Mouse (Mus musculus) thymus, adult 2 months (tissue): ENCODE data around the gene Gpc5. TPM values are rescaled to one million over a fixed set of nuclear protein-coding genes. Genes with fewer than 3 reads are reported as not detected.

ENCODE experiments used
- DNase-seq: peaks from one replicate; pipeline ENCODE4 v3.0.0; 2021
- H3K27ac ChIP-seq: fragments of 200-500 bp; 2 replicates; pipeline ENCODE4 v1.5.1; 2012; ENCODE audit warnings: low read length, control low read depth; ENCODE audit not compliant: control insufficient read depth, insufficient read depth
- H3K27me3 ChIP-seq: fragments of 200-500 bp; 2 replicates; pipeline ENCODE4 v1.6.1; 2012; ENCODE audit warnings: mild to moderate bottlenecking, low read length, moderate library complexity, mixed read lengths; ENCODE audit not compliant: control insufficient read depth, insufficient read depth
- H3K36me3 ChIP-seq: fragments of 200-500 bp; 2 replicates; pipeline ENCODE4 v1.6.1; 2012; ENCODE audit warnings: mild to moderate bottlenecking, low read length, moderate library complexity; ENCODE audit not compliant: control insufficient read depth, insufficient read depth
- H3K4me1 ChIP-seq: fragments of 200-500 bp; replicated peaks from 2 replicates; pipeline ENCODE4 v1.6.1; 2012; ENCODE audit warnings: low read length; ENCODE audit not compliant: control insufficient read depth, insufficient read depth
- H3K4me3 ChIP-seq: fragments of 200-500 bp; 2 replicates; pipeline ENCODE4 v1.5.1; 2012; ENCODE audit warnings: mild to moderate bottlenecking, low read length, control low read depth, moderate library complexity; ENCODE audit not compliant: control insufficient read depth, insufficient read depth
- CTCF ChIP-seq: fragments of 200-500 bp; IDR thresholded peaks from 2 replicates; pipeline ENCODE4 v1.5.1; 2012; ENCODE audit warnings: mild to moderate bottlenecking, control low read depth, low read length, moderate library complexity, borderline replicate concordance; ENCODE audit not compliant: control insufficient read depth, poor library complexity, insufficient read depth; ENCODE audit errors: extremely low read depth
- POLR2A ChIP-seq: fragments of 200-500 bp; IDR thresholded peaks from 2 replicates; pipeline ENCODE4 v1.6.1; 2012; ENCODE audit warnings: mild to moderate bottlenecking, low read length, control low read depth, moderate library complexity; ENCODE audit not compliant: control insufficient read depth, poor library complexity, insufficient read depth; ENCODE audit errors: extremely low read depth
- whole genome bisulfite sequencing: fragments of 180-500 bp; shearing (Covaris S2); methylation state at CpG from one replicate; pipeline ENCODE4 v1.1.7; 2018; 5-methylcytosine and 5-hydroxymethylcytosine counted together
- polyA plus RNA-seq: library from polyadenylated mRNA; depleted of rRNA; stranded (reverse); fragments of >200 nt; gene quantifications from 2 replicates; pipeline ENCODE4 v1.2.3, GENCODE M21; 2012

The Gpc5 gene
- polyA plus RNA-seq, 1 experiment, result 0.18 TPM

- H3K4me3 ChIP-seq, result no peak overlapping the region
- no peak overlapping the region for H3K27ac ChIP-seq
- H3K36me3 ChIP-seq, result no peaks in the 10 kb centered on the region
- no peak for TF ChIP-seq CTCF
- TF ChIP-seq POLR2A, result no peak
- DNase-seq, result no peak
- peaks cover 6% of the 10 kb centered on the region; the same call in 1 of the 2 replicates for H3K27me3 ChIP-seq
- peaks cover 6% of the 10 kb centered on the region for H3K4me1 ChIP-seq
- 51% methylated on average over 6 of the region's 6 CpGs for WGBS
These were observed 937 bp downstream of the Gpc5 start for GRCm38 (mm10) chr14:115092952-115093351.

GRCm38 (mm10) chr14:115100617-115101299 lies 8.7 kb downstream of the Gpc5 start:
- no peaks in the 10 kb centered on the region for H3K27me3 ChIP-seq
- H3K4me1 ChIP-seq, result no peaks in the 10 kb centered on the region
- no peak overlapping the region for H3K4me3 ChIP-seq
- 92% methylated on average over 9 of the region's 9 CpGs for WGBS
- TF ChIP-seq POLR2A (no peak), CTCF (no peak)
- DNase-seq, result no peak
- no peaks in the 10 kb centered on the region for H3K36me3 ChIP-seq
- no peak overlapping the region for H3K27ac ChIP-seq

GRCm38 (mm10) chr14:115106326-115106725 lies 14.3 kb downstream of the Gpc5 start:
- no peak for DNase-seq
- no peak overlapping the region for H3K4me3 ChIP-seq
- TF ChIP-seq POLR2A (no peak), CTCF (no peak)
- no peaks in the 10 kb centered on the region for H3K36me3 ChIP-seq
- no peak overlapping the region for H3K27ac ChIP-seq
- no peaks in the 10 kb centered on the region for H3K27me3 ChIP-seq
- no peaks in the 10 kb centered on the region for H3K4me1 ChIP-seq

- Histone ChIP-seq H3K36me3 (no peaks in the 10 kb centered on the region), H3K4me1 (no peaks in the 10 kb centered on the region), H3K4me3 (no peak overlapping the region), H3K27ac (no peak overlapping the region), H3K27me3 (no peaks in the 10 kb centered on the region)
- no peak for DNase-seq
- WGBS, result 12% methylated on average over 2 of the region's 2 CpGs
- TF ChIP-seq CTCF, result no peak
- TF ChIP-seq POLR2A, result no peak
These were observed 15.5 kb downstream of the Gpc5 start for GRCm38 (mm10) chr14:115107467-115107866.

GRCm38 (mm10) chr14:115118626-115119025 lies 26.6 kb downstream of the Gpc5 start:
- WGBS, result 89% methylated on average over 9 of the region's 9 CpGs

GRCm38 (mm10) chr14:115148821-115149220 lies 56.8 kb downstream of the Gpc5 start:
- H3K4me1 ChIP-seq, result no peaks in the 10 kb centered on the region
- H3K27ac ChIP-seq, result no peak overlapping the region
- no peak overlapping the region for H3K4me3 ChIP-seq
- no peaks in the 10 kb centered on the region for H3K27me3 ChIP-seq
- 98% methylated on average over 3 of the region's 3 CpGs for WGBS
- no peak for TF ChIP-seq POLR2A
- no peak for TF ChIP-seq CTCF
- no peak for DNase-seq
- H3K36me3 ChIP-seq, result no peaks in the 10 kb centered on the region

More at GRCm38 (mm10) chr14:115118626-115119025, 26.6 kb downstream of the Gpc5 start:
- Histone ChIP-seq H3K4me3 (no peak overlapping the region), H3K36me3 (no peaks in the 10 kb centered on the region), H3K27ac (no peak overlapping the region), H3K4me1 (no peaks in the 10 kb centered on the region), H3K27me3 (no peaks in the 10 kb centered on the region)
- TF ChIP-seq POLR2A (no peak), CTCF (no peak)
- DNase-seq, result no peak
